Mouse (Mus musculus) megakaryocyte progenitor cell, adult 5-6 weeks (primary cell): ENCODE results near the gene Prep. TPM values are rescaled to one million over a fixed set of nuclear protein-coding genes. Genes with fewer than 3 reads are reported as not detected.
"Not testable (repeated sequence)": the region's sequence is repeated elsewhere in the genome, so short reads cannot be mapped to it uniquely, and the experiment has no call there.

ENCODE experiments used
- ATAC-seq: replicated peaks from 2 replicates; pipeline ENCODE4 v1.8.0; 2016; ENCODE audit warnings: mild to moderate bottlenecking, moderate TSS enrichment, inconsistent platforms; ENCODE audit not compliant: poor library complexity
- total RNA-seq, 2 experiments: library from RNA; stranded (forward) in 1 of 2; stranded (reverse) in 1 of 2; fragments of 157-497, 149-512 nt in 1 of 2; fragments of 200-1000 nt in 1 of 2; gene quantifications; 2 replicates each; pipeline versions ENCODE4 v1.2.3 to v1.2.4; 2015 to 2017

Prep gene
- total RNA-seq, 2 experiments from 2014 or later: 10.0 to 12.7 TPM

GRCm38 (mm10) chr10:45177798-45178197 lies 110.8 kb downstream of the Prep start, which contains the start of gene Popdc3:
Gene Popdc3, plus strand, starts transcription at chr10:45178098.
- ATAC-seq: not testable (repeated sequence)

GRCm38 (mm10) chr10:45180677-45181326 lies 113.8 kb downstream of the Prep start:
- ATAC-seq: no peak

- no peak for ATAC-seq
These were observed 114.3 kb downstream of the Prep start for GRCm38 (mm10) chr10:45181344-45181743.

GRCm38 (mm10) chr10:45185457-45185856 lies 118.5 kb downstream of the Prep start:
- no peak for ATAC-seq

- ATAC-seq: no peak
These were observed 126.6 kb downstream of the Prep start for GRCm38 (mm10) chr10:45193330-45194310.

GRCm38 (mm10) chr10:45194531-45194930 lies 127.5 kb downstream of the Prep start:
- ATAC-seq: no peak

- ATAC-seq: no peak
These were observed 137.6 kb downstream of the Prep start for GRCm38 (mm10) chr10:45204582-45204981.

- ATAC-seq: no peak
These were observed 143.2 kb downstream of the Prep start for GRCm38 (mm10) chr10:45210201-45210600.

GRCm38 (mm10) chr10:45216676-45217075 lies 149.7 kb downstream of the Prep start:
- no peak for ATAC-seq

Other genes with a start within 250 kb of the Prep start
- gene Popdc3, start 110.9 kb downstream of the Prep start, total RNA-seq (2015): not detected in 2 replicates
- gene Popdc3, start 110.9 kb downstream of the Prep start, total RNA-seq (2017): not detected in 2 replicates